Mouse (Mus musculus): ENCODE data around the gene Syne1.

DNA sequence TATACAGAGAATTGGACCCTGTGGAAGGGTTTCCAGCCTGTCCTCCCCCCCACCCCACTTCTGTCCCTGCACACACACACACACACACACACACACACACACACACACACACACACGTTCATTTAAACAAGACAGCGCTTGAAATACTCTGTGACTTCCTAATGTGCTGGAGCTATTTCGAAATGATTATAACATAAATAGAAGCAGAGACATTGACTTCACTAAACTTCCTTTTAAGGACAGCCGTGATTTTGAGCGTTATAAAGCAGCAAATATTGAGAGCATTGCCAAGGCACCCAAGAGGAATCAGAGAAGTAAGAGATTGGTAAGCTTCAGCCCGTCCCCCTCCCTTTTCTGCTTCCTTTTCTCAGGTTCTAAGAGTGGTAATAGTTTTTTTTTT, 263.0 kb downstream of the Syne1 start:
- TF ChIP-seq EP300 (optimal IDR thresholded peaks at IDR 0.05) = no peak
- no peak for TF ChIP-seq CTCF (IDR thresholded peaks at IDR 0.05; ENCODE audit: low read depth)
